Mouse (Mus musculus): ENCODE measurements around the gene Olfr362. TPM values are rescaled to one million over a fixed set of nuclear protein-coding genes. Genes with fewer than 3 reads are reported as not detected.
"Not testable (repeated sequence)": the region's sequence is repeated elsewhere in the genome, so short reads cannot be mapped to it uniquely, and the experiment has no call there.

Olfr362 gene
- polyA plus RNA-seq (2012; fragmentation: generic; extraction: Trizol): not detected
- long read RNA-seq, experiment 1: 0 reads
- long read RNA-seq, experiment 2: 0 reads

DNA sequence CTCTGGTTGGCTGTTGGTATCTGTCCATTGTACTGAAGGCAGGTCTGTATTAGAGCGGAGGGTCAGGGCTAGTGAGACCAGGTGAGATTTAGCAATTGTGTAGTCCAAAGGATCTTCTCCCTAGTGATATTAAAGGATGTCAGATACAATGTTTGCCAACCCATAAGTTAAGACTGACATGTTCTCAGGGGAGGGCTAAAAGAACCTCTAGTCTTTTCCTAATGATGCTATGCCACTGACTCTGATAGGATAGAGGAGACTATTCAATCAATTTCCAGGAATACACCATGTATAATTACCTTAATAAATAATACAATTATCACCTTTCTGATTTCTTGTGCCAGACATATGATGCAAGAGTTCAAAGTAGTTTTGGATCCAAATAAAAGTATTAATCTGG is at the start of gene Olfr362:
Olfr362 (minus strand) TSS at position 101 of the 400 bp plus-strand sequence.
- TF ChIP-seq USF1 (IDR thresholded peaks at IDR 0.05; ENCODE audit: low read depth): no peak
- no peak for TF ChIP-seq CEBPB (IDR thresholded peaks at IDR 0.05; ENCODE audit: low read depth)
- no peak for TF ChIP-seq MYOG (IDR thresholded peaks at IDR 0.05; ENCODE audit: control insufficient read depth, extremely low read depth, insufficient read length)
- no peak for TF ChIP-seq MYOD1 (IDR thresholded peaks at IDR 0.05; ENCODE audit: control insufficient read depth, insufficient read length, low read depth)
- Histone ChIP-seq H3K4me3 (ENCODE audit: insufficient read depth, poor library complexity, severe bottlenecking) (no peak within 1 kb of the TSS), H3K27me3 (ENCODE audit: control insufficient read depth, insufficient read depth, insufficient read length) (no peaks in the 10 kb centered on the region), H3K79me3 (ENCODE audit: low read depth) (no peaks in the 10 kb centered on the region), H3K79me2 (ENCODE audit: control insufficient read depth, insufficient read depth) (no peaks in the 10 kb centered on the region), H3K36me3 (ENCODE audit: control insufficient read depth, insufficient read depth) (no peaks in the 10 kb centered on the region), H3ac (ENCODE audit: control insufficient read depth, insufficient read length, low read depth) (no peak within 1 kb of the TSS)

DNA sequence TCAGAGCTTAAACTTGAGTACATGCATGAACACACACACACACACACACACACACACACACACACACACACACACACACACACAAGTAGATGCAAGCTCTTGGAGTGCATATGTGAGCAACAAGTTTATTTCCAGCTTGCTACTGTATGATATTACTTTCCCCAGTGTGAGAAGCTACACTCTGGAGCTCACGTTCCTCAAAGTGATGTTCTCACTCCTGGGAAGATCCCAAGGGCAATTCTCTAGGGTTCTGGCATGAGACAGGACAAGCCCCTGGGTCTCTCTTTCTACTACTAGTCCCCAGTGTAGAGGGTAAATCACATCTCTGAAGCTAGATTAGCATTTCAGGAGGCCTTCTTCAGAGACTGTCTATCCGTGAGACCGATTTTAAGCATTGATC is 21.3 kb upstream of the Olfr362 start, which contains the start of gene Olfr364-ps1:
Olfr364-ps1 (plus strand) TSS at position 301 of the 400 bp plus-strand sequence.
- H3K27me3 ChIP-seq (ENCODE audit: control insufficient read depth, insufficient read depth, insufficient read length): no peaks in the 10 kb centered on the region
- H3K79me2 ChIP-seq (ENCODE audit: control insufficient read depth, insufficient read depth): no peaks in the 10 kb centered on the region
- no peaks in the 10 kb centered on the region for H3K36me3 ChIP-seq (ENCODE audit: control insufficient read depth, insufficient read depth)
- H3K79me3 ChIP-seq (ENCODE audit: low read depth): no peaks in the 10 kb centered on the region
- H3ac ChIP-seq (ENCODE audit: control insufficient read depth, insufficient read length, low read depth): no peak within 1 kb of the TSS
- no peak within 1 kb of the TSS for H3K4me3 ChIP-seq (ENCODE audit: insufficient read depth, poor library complexity, severe bottlenecking)
- TF ChIP-seq USF1 (IDR thresholded peaks at IDR 0.05; ENCODE audit: low read depth): no peak
- no peak for TF ChIP-seq CTCF (IDR thresholded peaks at IDR 0.05; ENCODE audit: control insufficient read depth, insufficient read depth, insufficient read length)
- TF ChIP-seq MAX (IDR thresholded peaks at IDR 0.05): no peak
- no peak for TF ChIP-seq FOSL1 (IDR thresholded peaks at IDR 0.05; ENCODE audit: insufficient read depth, low read length, poor library complexity, severe bottlenecking)
- no peak for TF ChIP-seq CEBPB (IDR thresholded peaks at IDR 0.05; ENCODE audit: low read depth)
- no peak for TF ChIP-seq MYOD1 (IDR thresholded peaks at IDR 0.05; ENCODE audit: control insufficient read depth, insufficient read length, low read depth)
- no peak for TF ChIP-seq MYOG (IDR thresholded peaks at IDR 0.05; ENCODE audit: control insufficient read depth, extremely low read depth, insufficient read length)

DNA sequence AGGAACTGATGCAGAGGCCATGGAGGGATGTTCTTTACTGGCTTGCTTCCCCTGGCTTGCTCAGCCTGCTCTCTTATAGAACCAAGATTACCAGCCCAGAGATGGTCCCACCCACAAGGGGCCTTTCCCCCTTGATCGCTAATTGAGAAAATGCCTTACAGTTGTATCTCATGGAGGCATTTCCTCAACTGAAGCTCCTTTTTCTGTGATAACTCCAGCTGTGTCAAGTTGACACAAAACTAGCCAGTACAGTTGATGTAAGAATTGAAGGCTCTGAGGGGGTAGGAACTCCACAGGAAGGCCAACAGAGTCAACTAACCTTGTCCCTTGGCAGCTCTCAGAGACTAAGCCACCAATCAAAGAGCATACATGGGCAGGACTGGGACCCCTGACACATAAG is 28.5 kb downstream of the Olfr362 start, which contains the start of gene Olfr361:
Olfr361 (minus strand) TSS at position 101 of the 400 bp plus-strand sequence.
- not testable (repeated sequence) for H3K27me3 ChIP-seq (ENCODE audit: control insufficient read depth, insufficient read depth, insufficient read length); H3K36me3 ChIP-seq (ENCODE audit: control insufficient read depth, insufficient read depth); H3K4me3 ChIP-seq (ENCODE audit: insufficient read depth, poor library complexity, severe bottlenecking); H3ac ChIP-seq (ENCODE audit: control insufficient read depth, insufficient read length, low read depth); H3K79me3 ChIP-seq (ENCODE audit: low read depth); H3K79me2 ChIP-seq (ENCODE audit: control insufficient read depth, insufficient read depth)

DNA sequence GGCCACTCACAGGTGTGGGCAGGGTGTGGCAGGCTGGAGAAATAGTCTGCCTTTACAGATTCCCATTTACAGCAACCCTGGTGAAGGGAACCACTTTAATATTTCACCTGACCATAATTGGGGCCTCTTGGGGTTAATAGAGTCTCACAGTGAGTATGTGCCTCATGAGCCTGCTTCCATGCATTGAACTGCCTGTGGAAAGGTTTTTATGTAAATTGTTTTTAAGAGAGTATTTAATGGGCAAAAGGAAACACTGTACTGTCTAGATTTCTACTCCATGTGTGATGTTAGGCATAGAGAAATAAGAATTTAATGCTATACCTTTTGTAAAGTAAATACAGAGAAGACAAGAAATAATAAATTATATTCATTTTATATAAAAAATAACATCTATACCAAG is 52.3 kb downstream of the Olfr362 start, which contains the start of gene Olfr360:
Olfr360 (plus strand) TSS at position 301 of the 400 bp plus-strand sequence.
- no peaks in the 10 kb centered on the region for H3K79me2 ChIP-seq (ENCODE audit: control insufficient read depth, insufficient read depth)
- H3K27me3 ChIP-seq (ENCODE audit: control insufficient read depth, insufficient read depth, insufficient read length): no peaks in the 10 kb centered on the region
- H3K36me3 ChIP-seq (ENCODE audit: control insufficient read depth, insufficient read depth): no peaks in the 10 kb centered on the region
- no peak within 1 kb of the TSS for H3ac ChIP-seq (ENCODE audit: control insufficient read depth, insufficient read length, low read depth)
- TF ChIP-seq USF1 (IDR thresholded peaks at IDR 0.05; ENCODE audit: low read depth) (no peak), CTCF (IDR thresholded peaks at IDR 0.05; ENCODE audit: control insufficient read depth, insufficient read depth, insufficient read length) (no peak), MYOD1 (IDR thresholded peaks at IDR 0.05; ENCODE audit: control insufficient read depth, insufficient read length, low read depth) (no peak), MAX (IDR thresholded peaks at IDR 0.05) (no peak), CEBPB (IDR thresholded peaks at IDR 0.05; ENCODE audit: low read depth) (no peak), MYOG (IDR thresholded peaks at IDR 0.05; ENCODE audit: control insufficient read depth, extremely low read depth, insufficient read length) (no peak), FOSL1 (IDR thresholded peaks at IDR 0.05; ENCODE audit: insufficient read depth, low read length, poor library complexity, severe bottlenecking) (no peak)
- H3K4me3 ChIP-seq (ENCODE audit: insufficient read depth, poor library complexity, severe bottlenecking): no peak within 1 kb of the TSS
- H3K79me3 ChIP-seq (ENCODE audit: low read depth): no peaks in the 10 kb centered on the region

Other genes with a start within 250 kb of the Olfr362 start
- gene Olfr352, start 249.4 kb downstream of the Olfr362 start, polyA plus RNA-seq (2012; fragmentation: generic; extraction: Trizol): not detected
- gene Olfr353, start 225.0 kb downstream of the Olfr362 start, polyA plus RNA-seq (2012; fragmentation: generic; extraction: Trizol): not detected
- gene Olfr354, start 212.2 kb downstream of the Olfr362 start, polyA plus RNA-seq (2012; fragmentation: generic; extraction: Trizol): not detected
- gene Olfr355, start 189.0 kb downstream of the Olfr362 start, polyA plus RNA-seq (2012; fragmentation: generic; extraction: Trizol): not detected
- gene Olfr356, start 180.8 kb downstream of the Olfr362 start, polyA plus RNA-seq (2012; fragmentation: generic; extraction: Trizol): not detected
- gene Olfr357, start 124.1 kb downstream of the Olfr362 start, polyA plus RNA-seq (2012; fragmentation: generic; extraction: Trizol): not detected
- gene Olfr358, start 108.6 kb downstream of the Olfr362 start, polyA plus RNA-seq (2012; fragmentation: generic; extraction: Trizol): not detected
- not detected for gene Olfr360, start 52.2 kb downstream of the Olfr362 start, polyA plus RNA-seq (2012; fragmentation: generic; extraction: Trizol)
- gene Olfr361, start 28.6 kb downstream of the Olfr362 start, polyA plus RNA-seq (2012; fragmentation: generic; extraction: Trizol): not detected
- not detected for gene Olfr364-ps1, start 21.4 kb upstream of the Olfr362 start, polyA plus RNA-seq (2012; fragmentation: generic; extraction: Trizol)
- gene Olfr365, start 70.3 kb upstream of the Olfr362 start, polyA plus RNA-seq (2012; fragmentation: generic; extraction: Trizol): not detected
- not detected for gene Olfr366, start 93.7 kb upstream of the Olfr362 start, polyA plus RNA-seq (2012; fragmentation: generic; extraction: Trizol)
- gene Olfr368, start 208.6 kb upstream of the Olfr362 start, polyA plus RNA-seq (2012; fragmentation: generic; extraction: Trizol): not detected
- 9.2 TPM for gene Pdcl, start 241.4 kb upstream of the Olfr362 start, polyA plus RNA-seq (2012; fragmentation: generic; extraction: Trizol)

Data from C2C12 (cell line).